Mouse (Mus musculus): ENCODE results near the gene Pgpep1l. TPM values are rescaled to one million over a fixed set of nuclear protein-coding genes. Genes with fewer than 3 reads are reported as not detected.

Gene Pgpep1l
- polyA plus RNA-seq, 1 experiment: not detected

- no peaks in the 10 kb centered on the region for H3K79me3 ChIP-seq (ENCODE audit: low read depth)
- H3K79me2 ChIP-seq (ENCODE audit: control insufficient read depth, insufficient read depth): no peaks in the 10 kb centered on the region
- H3K4me3 ChIP-seq (ENCODE audit: insufficient read depth, poor library complexity, severe bottlenecking): no peak overlapping the region
- H3K36me3 ChIP-seq (ENCODE audit: control insufficient read depth, insufficient read depth): no peaks in the 10 kb centered on the region
- TF ChIP-seq CEBPB (IDR thresholded peaks at IDR 0.05; ENCODE audit: low read depth) (no peak), MAX (IDR thresholded peaks at IDR 0.05) (no peak)
- no peak overlapping the region for H3ac ChIP-seq (ENCODE audit: control insufficient read depth, insufficient read length, low read depth)
- H3K27me3 ChIP-seq (ENCODE audit: control insufficient read depth, insufficient read depth, insufficient read length): no peaks in the 10 kb centered on the region
Observed at GRCm38 (mm10) chr7:68281341-68281740, 17.3 kb upstream of the Pgpep1l start.

GRCm38 (mm10) chr7:68280352-68280869 is 16.4 kb upstream of the Pgpep1l start:
- Histone ChIP-seq H3K4me3 (ENCODE audit: insufficient read depth, poor library complexity, severe bottlenecking) (no peak overlapping the region), H3K36me3 (ENCODE audit: control insufficient read depth, insufficient read depth) (no peaks in the 10 kb centered on the region), H3K27me3 (ENCODE audit: control insufficient read depth, insufficient read depth, insufficient read length) (no peaks in the 10 kb centered on the region), H3K79me2 (ENCODE audit: control insufficient read depth, insufficient read depth) (no peaks in the 10 kb centered on the region), H3ac (ENCODE audit: control insufficient read depth, insufficient read length, low read depth) (no peak overlapping the region), H3K79me3 (ENCODE audit: low read depth) (no peaks in the 10 kb centered on the region)
- no peak for TF ChIP-seq CEBPB (IDR thresholded peaks at IDR 0.05; ENCODE audit: low read depth)
- no peak for TF ChIP-seq FOSL1 (IDR thresholded peaks at IDR 0.05; ENCODE audit: insufficient read depth, low read length, poor library complexity, severe bottlenecking)
- TF ChIP-seq MYOG (IDR thresholded peaks at IDR 0.05; ENCODE audit: control insufficient read depth, extremely low read depth, insufficient read length): no peak
- TF ChIP-seq CTCF (IDR thresholded peaks at IDR 0.05; ENCODE audit: control insufficient read depth, insufficient read depth, insufficient read length): no peak
- no peak for TF ChIP-seq MAX (IDR thresholded peaks at IDR 0.05)
- TF ChIP-seq USF1 (IDR thresholded peaks at IDR 0.05; ENCODE audit: low read depth): no peak
- no peak for TF ChIP-seq MYOD1 (IDR thresholded peaks at IDR 0.05; ENCODE audit: control insufficient read depth, insufficient read length, low read depth)

GRCm38 (mm10) chr7:68279481-68279880 is 15.4 kb upstream of the Pgpep1l start:
- no peaks in the 10 kb centered on the region for H3K36me3 ChIP-seq (ENCODE audit: control insufficient read depth, insufficient read depth)
- H3ac ChIP-seq (ENCODE audit: control insufficient read depth, insufficient read length, low read depth): no peak overlapping the region
- H3K4me3 ChIP-seq (ENCODE audit: insufficient read depth, poor library complexity, severe bottlenecking): no peak overlapping the region
- no peaks in the 10 kb centered on the region for H3K79me3 ChIP-seq (ENCODE audit: low read depth)
- no peaks in the 10 kb centered on the region for H3K27me3 ChIP-seq (ENCODE audit: control insufficient read depth, insufficient read depth, insufficient read length)
- H3K79me2 ChIP-seq (ENCODE audit: control insufficient read depth, insufficient read depth): no peaks in the 10 kb centered on the region
- TF ChIP-seq CEBPB (IDR thresholded peaks at IDR 0.05; ENCODE audit: low read depth) (no peak), MAX (IDR thresholded peaks at IDR 0.05) (no peak), USF1 (IDR thresholded peaks at IDR 0.05; ENCODE audit: low read depth) (no peak), FOSL1 (IDR thresholded peaks at IDR 0.05; ENCODE audit: insufficient read depth, low read length, poor library complexity, severe bottlenecking) (no peak), MYOD1 (IDR thresholded peaks at IDR 0.05; ENCODE audit: control insufficient read depth, insufficient read length, low read depth) (no peak), CTCF (IDR thresholded peaks at IDR 0.05; ENCODE audit: control insufficient read depth, insufficient read depth, insufficient read length) (no peak), MYOG (IDR thresholded peaks at IDR 0.05; ENCODE audit: control insufficient read depth, extremely low read depth, insufficient read length) (no peak)

GRCm38 (mm10) chr7:68278908-68279307 is 14.9 kb upstream of the Pgpep1l start:
- no peaks in the 10 kb centered on the region for H3K79me3 ChIP-seq (ENCODE audit: low read depth)
- no peaks in the 10 kb centered on the region for H3K36me3 ChIP-seq (ENCODE audit: control insufficient read depth, insufficient read depth)
- TF ChIP-seq MYOD1 (IDR thresholded peaks at IDR 0.05; ENCODE audit: control insufficient read depth, insufficient read length, low read depth) (no peak), MAX (IDR thresholded peaks at IDR 0.05) (no peak), MYOG (IDR thresholded peaks at IDR 0.05; ENCODE audit: control insufficient read depth, extremely low read depth, insufficient read length) (no peak), FOSL1 (IDR thresholded peaks at IDR 0.05; ENCODE audit: insufficient read depth, low read length, poor library complexity, severe bottlenecking) (no peak), CEBPB (IDR thresholded peaks at IDR 0.05; ENCODE audit: low read depth) (no peak), USF1 (IDR thresholded peaks at IDR 0.05; ENCODE audit: low read depth) (no peak), CTCF (IDR thresholded peaks at IDR 0.05; ENCODE audit: control insufficient read depth, insufficient read depth, insufficient read length) (no peak)
- no peak overlapping the region for H3ac ChIP-seq (ENCODE audit: control insufficient read depth, insufficient read length, low read depth)
- no peaks in the 10 kb centered on the region for H3K27me3 ChIP-seq (ENCODE audit: control insufficient read depth, insufficient read depth, insufficient read length)
- no peak overlapping the region for H3K4me3 ChIP-seq (ENCODE audit: insufficient read depth, poor library complexity, severe bottlenecking)
- no peaks in the 10 kb centered on the region for H3K79me2 ChIP-seq (ENCODE audit: control insufficient read depth, insufficient read depth)

- no peak for TF ChIP-seq MYOD1 (IDR thresholded peaks at IDR 0.05; ENCODE audit: control insufficient read depth, insufficient read length, low read depth)
- no peak for TF ChIP-seq CEBPB (IDR thresholded peaks at IDR 0.05; ENCODE audit: low read depth)
- no peak for TF ChIP-seq MYOG (IDR thresholded peaks at IDR 0.05; ENCODE audit: control insufficient read depth, extremely low read depth, insufficient read length)
- no peak for TF ChIP-seq MAX (IDR thresholded peaks at IDR 0.05)
- TF ChIP-seq USF1 (IDR thresholded peaks at IDR 0.05; ENCODE audit: low read depth): no peak
- no peak for TF ChIP-seq CTCF (IDR thresholded peaks at IDR 0.05; ENCODE audit: control insufficient read depth, insufficient read depth, insufficient read length)
- no peak for TF ChIP-seq FOSL1 (IDR thresholded peaks at IDR 0.05; ENCODE audit: insufficient read depth, low read length, poor library complexity, severe bottlenecking)
- no peaks in the 10 kb centered on the region for H3K27me3 ChIP-seq (ENCODE audit: control insufficient read depth, insufficient read depth, insufficient read length)
- no peak overlapping the region for H3ac ChIP-seq (ENCODE audit: control insufficient read depth, insufficient read length, low read depth)
- H3K4me3 ChIP-seq (ENCODE audit: insufficient read depth, poor library complexity, severe bottlenecking): no peak overlapping the region
- no peaks in the 10 kb centered on the region for H3K36me3 ChIP-seq (ENCODE audit: control insufficient read depth, insufficient read depth)
- H3K79me3 ChIP-seq (ENCODE audit: low read depth): no peaks in the 10 kb centered on the region
- no peaks in the 10 kb centered on the region for H3K79me2 ChIP-seq (ENCODE audit: control insufficient read depth, insufficient read depth)
Observed at GRCm38 (mm10) chr7:68278385-68278784, 14.4 kb upstream of the Pgpep1l start.

- H3K79me3 ChIP-seq (ENCODE audit: low read depth): no peaks in the 10 kb centered on the region
- no peak overlapping the region for H3K4me3 ChIP-seq (ENCODE audit: insufficient read depth, poor library complexity, severe bottlenecking)
- H3K79me2 ChIP-seq (ENCODE audit: control insufficient read depth, insufficient read depth): no peaks in the 10 kb centered on the region
- H3K36me3 ChIP-seq (ENCODE audit: control insufficient read depth, insufficient read depth): no peaks in the 10 kb centered on the region
- no peak for TF ChIP-seq MYOG (IDR thresholded peaks at IDR 0.05; ENCODE audit: control insufficient read depth, extremely low read depth, insufficient read length)
- no peak for TF ChIP-seq CEBPB (IDR thresholded peaks at IDR 0.05; ENCODE audit: low read depth)
- TF ChIP-seq MYOD1 (IDR thresholded peaks at IDR 0.05; ENCODE audit: control insufficient read depth, insufficient read length, low read depth): no peak
- TF ChIP-seq MAX (IDR thresholded peaks at IDR 0.05): no peak
- no peak for TF ChIP-seq FOSL1 (IDR thresholded peaks at IDR 0.05; ENCODE audit: insufficient read depth, low read length, poor library complexity, severe bottlenecking)
- no peak for TF ChIP-seq USF1 (IDR thresholded peaks at IDR 0.05; ENCODE audit: low read depth)
- TF ChIP-seq CTCF (IDR thresholded peaks at IDR 0.05; ENCODE audit: control insufficient read depth, insufficient read depth, insufficient read length): no peak
- no peaks in the 10 kb centered on the region for H3K27me3 ChIP-seq (ENCODE audit: control insufficient read depth, insufficient read depth, insufficient read length)
- no peak overlapping the region for H3ac ChIP-seq (ENCODE audit: control insufficient read depth, insufficient read length, low read depth)
Observed at GRCm38 (mm10) chr7:68277897-68278270, 13.9 kb upstream of the Pgpep1l start.
